Mouse (Mus musculus) induced T-regulatory cell, adult 2 months (primary cell): Measurements from ENCODE around the gene Ccl8.

Experiments used
- DNase-seq: peaks from one replicate; pipeline ENCODE4 v3.0.0-alpha.2; 2012; ENCODE audit warnings: low read depth

Gene Ccl8

GRCm38 (mm10) chr11:82114885-82115284, at the start of gene Ccl8:
Ccl8 (plus strand) TSS chr11:82115185.
- no peak for DNase-seq

DNA sequence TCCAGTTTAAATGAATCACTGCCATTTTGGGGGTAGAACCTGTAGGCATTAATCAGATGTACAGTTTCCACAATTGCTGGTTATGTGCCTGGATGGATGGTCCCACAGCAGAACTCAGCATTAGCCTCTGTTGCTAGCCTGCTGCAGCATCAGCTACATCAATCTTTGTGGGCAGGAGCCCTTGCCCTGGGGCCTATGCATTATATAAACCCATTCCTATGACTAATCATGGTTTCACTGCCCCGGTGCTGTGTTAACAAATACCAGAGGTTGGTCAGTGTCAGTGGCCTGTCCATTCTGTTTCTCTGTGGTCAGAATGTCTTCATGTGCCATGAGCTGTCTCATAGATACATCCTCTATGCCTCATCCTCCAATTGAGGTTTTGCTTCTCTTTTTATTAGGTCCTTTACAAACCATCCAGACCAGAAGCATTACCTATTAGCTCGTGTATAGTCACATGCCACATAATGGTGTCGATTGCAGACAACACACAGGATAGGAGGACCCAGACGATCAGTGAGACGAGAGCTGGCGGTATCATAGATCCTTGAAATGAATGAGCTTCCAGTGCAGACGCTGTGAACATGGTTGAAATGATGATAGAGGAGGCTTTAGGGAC, 47.9 kb upstream of the Ccl8 start:
- no peak for DNase-seq

- DNase-seq, result no peak
Observed at GRCm38 (mm10) chr11:82071076-82071475, 43.9 kb upstream of the Ccl8 start.

GRCm38 (mm10) chr11:82072374-82072773, 42.6 kb upstream of the Ccl8 start:
- peak; percentile 2 for DNase-seq

GRCm38 (mm10) chr11:82072984-82073383, 42.0 kb upstream of the Ccl8 start:
- no peak for DNase-seq

DNA sequence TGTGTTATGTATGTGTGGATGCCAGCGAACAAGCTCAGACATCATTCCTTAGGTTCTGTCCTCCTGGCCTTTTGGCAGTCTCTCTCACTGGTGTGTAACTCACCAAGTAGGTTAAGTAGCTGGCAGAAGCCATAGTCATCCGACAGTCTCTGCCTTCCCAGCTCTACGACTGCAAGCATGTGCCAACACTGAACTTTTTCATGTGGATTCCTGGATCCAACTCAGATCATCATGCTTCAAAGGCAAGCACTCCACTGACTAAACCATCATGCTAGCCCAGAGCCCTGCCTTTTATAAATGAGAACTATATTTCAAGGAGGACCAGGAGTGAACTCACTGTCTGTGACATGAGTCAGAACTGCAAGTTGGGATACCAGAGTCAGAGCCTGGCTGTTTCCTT, 41.3 kb upstream of the Ccl8 start:
- no peak for DNase-seq

DNA sequence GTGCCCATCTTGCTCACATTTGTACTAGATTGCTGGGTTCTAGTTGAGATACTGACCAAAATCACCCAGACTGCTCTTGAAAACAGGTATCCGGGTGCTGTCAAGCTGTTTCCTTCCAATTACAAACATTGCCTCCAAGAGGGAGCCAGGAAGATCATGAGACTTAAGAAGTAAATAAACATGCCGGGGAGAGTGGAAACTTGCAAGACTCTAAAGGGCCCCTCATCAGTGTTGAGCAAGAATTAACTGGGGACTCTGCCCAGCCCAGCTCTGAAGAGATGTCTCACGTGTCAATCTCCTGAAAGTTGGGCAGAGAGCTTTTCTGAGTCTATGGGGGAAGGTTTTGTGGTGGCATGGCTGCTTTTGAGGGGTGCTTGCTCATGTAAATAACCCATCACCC, 38.0 kb upstream of the Ccl8 start:
- no peak for DNase-seq

- no peak for DNase-seq
Observed at GRCm38 (mm10) chr11:82078136-82078730, 36.8 kb upstream of the Ccl8 start.

GRCm38 (mm10) chr11:82080865-82081264, 34.1 kb upstream of the Ccl8 start:
- DNase-seq, result no peak

DNA sequence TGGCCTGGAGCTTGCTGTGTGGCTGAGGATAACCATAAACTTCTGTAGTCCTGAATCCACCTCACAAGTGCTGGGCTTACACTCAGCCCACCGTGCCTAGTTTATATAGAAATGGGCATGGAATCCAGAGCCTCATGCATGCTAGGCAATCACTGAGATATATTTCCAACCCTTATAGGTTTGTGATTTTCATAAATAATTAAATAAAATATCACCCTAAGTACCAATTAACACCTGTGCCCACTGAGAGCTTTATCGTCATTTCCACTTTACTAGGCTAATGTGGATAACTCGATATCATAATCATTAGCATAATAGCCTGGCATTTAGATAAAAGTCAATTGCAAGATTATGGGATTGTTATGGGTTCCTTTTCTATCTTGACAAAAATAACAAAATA, 30.6 kb upstream of the Ccl8 start:
- DNase-seq, result no peak

DNA sequence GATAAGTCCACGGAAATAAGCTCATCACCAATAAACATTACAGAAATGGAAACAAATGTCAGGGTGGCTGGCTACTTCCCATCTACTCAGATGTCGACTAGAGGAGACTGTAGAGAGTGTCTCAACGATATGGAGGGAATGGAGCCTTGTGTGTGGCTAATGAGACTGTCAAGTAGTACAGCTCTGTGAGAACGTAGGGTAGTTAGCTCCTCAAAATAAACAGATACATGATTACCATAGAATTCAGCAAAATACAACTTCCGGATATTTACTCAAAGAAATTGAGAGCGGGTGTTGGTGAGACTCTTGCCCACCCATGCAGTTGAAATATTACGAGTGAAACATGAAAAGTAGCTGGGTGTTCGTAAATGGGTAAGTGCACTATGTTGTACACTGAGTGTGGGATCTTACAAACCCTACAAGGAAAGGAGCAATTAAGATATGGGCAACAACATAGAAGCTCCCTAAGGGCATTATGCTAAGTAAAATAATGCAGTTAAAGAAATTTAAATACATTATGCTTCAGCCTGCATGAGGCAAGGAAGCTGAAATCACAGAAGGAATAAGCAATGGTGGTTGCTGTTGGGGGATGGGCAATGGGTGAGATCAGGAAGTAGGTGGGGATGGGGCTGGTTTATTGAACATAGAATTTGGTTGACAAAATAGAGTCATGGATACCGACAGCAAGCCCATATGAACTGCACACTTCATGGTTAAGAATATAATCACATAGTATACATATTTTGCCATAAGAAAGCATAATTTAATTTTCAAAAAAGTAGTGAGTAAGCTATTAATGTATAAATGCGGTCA, 15.3 kb upstream of the Ccl8 start:
- no peak for DNase-seq

GRCm38 (mm10) chr11:82101087-82101486, 13.9 kb upstream of the Ccl8 start:
- DNase-seq, result no peak

DNA sequence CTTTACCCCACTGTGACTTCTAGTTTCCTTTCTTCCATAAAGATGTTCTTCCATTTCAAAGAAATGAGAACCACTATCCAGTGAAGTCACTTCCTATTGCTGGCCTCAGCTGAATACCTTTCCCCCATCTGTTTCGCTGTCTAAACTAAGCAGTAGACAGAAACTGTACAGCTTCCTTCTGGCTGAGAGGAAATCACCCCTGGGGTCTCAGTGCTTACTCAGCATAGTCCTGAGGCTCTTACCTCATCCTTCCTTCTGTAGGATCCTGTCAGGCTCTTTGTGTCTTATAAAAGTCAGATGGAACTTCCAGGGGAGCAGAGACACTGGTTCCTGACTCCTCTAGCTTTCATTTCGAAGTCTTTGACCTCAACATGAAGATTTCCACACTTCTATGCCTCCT, 13.5 kb upstream of the Ccl8 start, which contains the start of gene Ccl12:
Gene Ccl12 (plus strand): TSS at position 317 of the 400 bp plus-strand sequence.
- no peak for DNase-seq

DNA sequence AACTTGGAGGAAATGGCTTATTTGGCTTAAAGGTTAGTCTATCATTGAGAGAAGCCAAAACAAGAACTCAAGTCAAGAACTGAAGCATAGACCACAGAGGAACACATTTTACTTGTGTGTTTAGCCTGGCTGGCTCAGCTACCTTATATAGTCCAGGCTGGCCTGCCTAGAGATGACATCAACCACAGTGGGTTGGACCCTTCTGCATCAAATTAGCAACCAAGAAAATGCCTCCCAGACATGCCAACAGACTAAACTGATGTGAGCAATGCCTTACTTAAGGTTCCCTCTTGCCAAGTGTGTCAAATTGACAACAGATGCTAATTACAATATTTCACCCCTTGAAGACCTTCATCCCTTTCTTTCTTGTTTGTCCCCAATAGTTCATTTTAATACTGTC, 5.4 kb upstream of the Ccl8 start:
- no peak for DNase-seq

DNA sequence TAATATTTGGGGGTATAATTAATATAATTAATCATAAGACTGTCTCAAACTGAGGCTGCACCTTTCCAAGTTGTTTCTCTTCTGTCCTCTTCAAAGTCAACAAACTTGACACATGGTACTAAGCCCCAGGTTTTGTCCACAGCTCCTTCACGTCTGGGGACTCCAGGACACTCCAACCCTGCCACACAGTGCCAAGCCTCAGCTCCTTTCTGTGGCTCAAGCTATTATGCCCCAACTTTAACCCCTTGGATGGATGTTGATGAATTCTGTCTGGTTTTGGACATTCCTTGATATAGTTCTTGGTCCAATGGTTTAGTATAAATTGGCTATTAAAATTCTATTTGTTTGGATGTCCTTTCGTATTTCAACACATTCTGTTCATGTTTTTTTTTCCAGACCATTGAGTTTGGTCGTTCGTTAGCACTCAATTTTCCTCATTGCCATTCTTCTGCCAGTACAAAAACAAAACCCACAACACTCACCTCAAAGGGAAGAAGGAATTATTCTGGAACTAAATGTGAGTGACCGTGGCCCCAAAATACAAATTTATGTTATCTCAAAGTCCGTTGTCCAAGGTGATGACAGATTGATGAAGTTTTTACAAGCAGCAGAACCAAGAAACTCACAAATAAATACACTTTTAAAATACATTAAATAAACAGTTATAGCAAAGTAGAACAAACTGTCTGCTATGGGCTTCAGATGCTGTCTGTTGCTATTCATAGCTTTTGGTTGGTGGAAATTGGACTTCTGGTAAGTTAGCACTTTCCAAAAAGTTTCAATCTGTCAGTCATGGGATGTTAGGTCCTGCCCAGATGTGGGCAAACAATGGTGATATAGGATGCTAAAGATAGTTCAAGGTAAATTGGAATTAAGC, 4.4 kb upstream of the Ccl8 start:
- DNase-seq, result no peak

DNA sequence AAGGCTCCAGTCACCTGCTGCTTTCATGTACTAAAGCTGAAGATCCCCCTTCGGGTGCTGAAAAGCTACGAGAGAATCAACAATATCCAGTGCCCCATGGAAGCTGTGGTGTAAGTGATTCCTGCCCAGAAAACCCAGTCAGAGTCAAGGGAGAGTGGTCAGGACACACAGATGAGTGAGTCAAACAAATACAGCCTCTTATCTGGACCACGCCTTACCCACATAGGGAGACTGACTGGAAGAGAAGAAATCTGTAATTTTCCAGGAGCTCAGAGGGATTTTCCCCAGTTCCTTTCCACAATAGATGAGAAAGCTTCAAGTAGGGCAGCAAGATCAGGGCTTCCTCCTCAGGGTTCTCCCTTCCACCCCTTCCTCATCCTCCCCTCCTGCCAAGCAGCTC, 1.1 kb downstream of the Ccl8 start:
- DNase-seq, result no peak

- no peak for DNase-seq
Observed at GRCm38 (mm10) chr11:82132977-82133376, 18.0 kb downstream of the Ccl8 start.

DNA sequence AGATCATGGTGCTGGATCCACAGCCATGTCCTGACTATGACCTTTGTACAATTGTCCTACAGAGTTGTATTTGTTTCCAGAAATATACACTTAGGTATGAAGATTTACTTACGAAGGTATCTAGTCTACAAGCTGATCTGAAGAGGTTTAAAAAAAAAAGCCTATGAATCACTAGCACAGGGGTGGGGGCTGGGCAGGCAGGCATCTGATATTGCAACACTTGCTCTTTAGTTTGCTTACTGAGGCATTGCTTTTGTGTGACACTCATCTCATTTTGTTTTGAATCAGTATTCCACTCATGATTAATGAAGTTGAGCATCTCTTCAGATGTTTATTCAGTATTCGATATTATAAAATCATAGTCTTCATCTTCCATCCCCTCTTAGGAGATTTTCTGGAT, 21.2 kb downstream of the Ccl8 start:
- no peak for DNase-seq

GRCm38 (mm10) chr11:82139492-82140094, 24.6 kb downstream of the Ccl8 start:
- DNase-seq, result no peak

DNA sequence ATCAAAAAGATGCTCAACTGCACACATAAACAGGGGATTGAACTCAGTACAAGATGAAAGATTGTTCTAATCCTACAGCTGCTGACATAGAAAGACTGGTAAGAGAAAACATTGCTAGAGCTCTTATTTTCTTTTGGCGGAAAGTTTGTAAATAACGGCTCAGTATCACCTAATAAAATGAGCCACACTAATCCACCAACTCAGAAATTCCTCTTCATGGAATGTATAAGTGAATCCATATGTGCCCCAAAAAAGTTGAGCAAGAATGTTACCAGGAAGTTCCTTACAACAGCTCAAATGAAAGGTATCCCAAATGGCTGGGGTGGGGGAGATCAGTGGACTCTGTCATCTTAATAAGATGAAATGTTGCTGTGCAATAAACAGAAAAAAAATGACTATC, 44.1 kb downstream of the Ccl8 start:
- no peak for DNase-seq

- no peak for DNase-seq
Observed at GRCm38 (mm10) chr11:82163285-82163684, 48.3 kb downstream of the Ccl8 start.
